Mouse (Mus musculus): ENCODE data around the gene Lrrc4c. TPM values are rescaled to one million over a fixed set of nuclear protein-coding genes. Genes with fewer than 3 reads are reported as not detected.
A peak's percentile ranks its signal among the peaks of the same experiment; 100 is the strongest.

Gene Lrrc4c
- polyA plus RNA-seq, 1 experiment = 19.9 TPM

GRCm38 (mm10) chr2:96755066-96755465, 437.1 kb downstream of the Lrrc4c start:
- Histone ChIP-seq H3K4me3 (replicated peaks; ENCODE audit: insufficient read depth, low read depth, low read length) (no peak overlapping the region), H3K4me1 (ENCODE audit: control insufficient read depth, insufficient read depth, low read length) (0 out of 2 replicates have a peak, but pooled peaks cover 2% of the 10 kb centered on the region), H3K27ac (ENCODE audit: insufficient read depth, low read length) (no peak overlapping the region), H3K27me3 (ENCODE audit: control insufficient read depth, insufficient read depth, low read length) (no peaks in the 10 kb centered on the region)
- DNase-seq = no peak
- no peak for TF ChIP-seq POLR2A (IDR thresholded peaks at IDR 0.05; ENCODE audit: borderline replicate concordance, insufficient read depth, low read length)
- no peak for TF ChIP-seq CTCF (IDR thresholded peaks at IDR 0.05; ENCODE audit: borderline replicate concordance, insufficient read depth, low read depth, low read length)

- Histone ChIP-seq H3K4me1 (ENCODE audit: control insufficient read depth, insufficient read depth, low read length) (0 out of 2 replicates have a peak, but pooled peaks cover 2% of the 10 kb centered on the region), H3K4me3 (replicated peaks; ENCODE audit: insufficient read depth, low read depth, low read length) (no peak overlapping the region), H3K27me3 (ENCODE audit: control insufficient read depth, insufficient read depth, low read length) (no peaks in the 10 kb centered on the region), H3K27ac (ENCODE audit: insufficient read depth, low read length) (no peak overlapping the region)
- DNase-seq = no peak
- TF ChIP-seq CTCF (IDR thresholded peaks at IDR 0.05; ENCODE audit: borderline replicate concordance, insufficient read depth, low read depth, low read length) (no peak), POLR2A (IDR thresholded peaks at IDR 0.05; ENCODE audit: borderline replicate concordance, insufficient read depth, low read length) (no peak)
- 21% methylated on average over 1 of the region's 1 CpGs for WGBS
These were observed 439.7 kb downstream of the Lrrc4c start for GRCm38 (mm10) chr2:96757701-96758100.

GRCm38 (mm10) chr2:96763538-96763937, 445.6 kb downstream of the Lrrc4c start:
- TF ChIP-seq POLR2A (IDR thresholded peaks at IDR 0.05; ENCODE audit: borderline replicate concordance, insufficient read depth, low read length) (no peak), CTCF (IDR thresholded peaks at IDR 0.05; ENCODE audit: borderline replicate concordance, insufficient read depth, low read depth, low read length) (no peak)
- Histone ChIP-seq H3K27ac (ENCODE audit: insufficient read depth, low read length) (no peak overlapping the region), H3K4me3 (replicated peaks; ENCODE audit: insufficient read depth, low read depth, low read length) (no peak overlapping the region), H3K27me3 (ENCODE audit: control insufficient read depth, insufficient read depth, low read length) (no peaks in the 10 kb centered on the region), H3K4me1 (ENCODE audit: control insufficient read depth, insufficient read depth, low read length) (peaks cover 4% of the 10 kb centered on the region; the same call in 1 of the 2 replicates)
- peak; percentile 65 to 85 for DNase-seq
- WGBS = 9% methylated on average over 5 of the region's 5 CpGs

GRCm38 (mm10) chr2:96775376-96775775, 457.4 kb downstream of the Lrrc4c start:
- no peak overlapping the region for H3K4me3 ChIP-seq (replicated peaks; ENCODE audit: insufficient read depth, low read depth, low read length)
- H3K27ac ChIP-seq (ENCODE audit: insufficient read depth, low read length) = no peak overlapping the region
- H3K27me3 ChIP-seq (ENCODE audit: control insufficient read depth, insufficient read depth, low read length) = no peaks in the 10 kb centered on the region
- no peaks in the 10 kb centered on the region for H3K4me1 ChIP-seq (ENCODE audit: control insufficient read depth, insufficient read depth, low read length)
- TF ChIP-seq CTCF (IDR thresholded peaks at IDR 0.05; ENCODE audit: borderline replicate concordance, insufficient read depth, low read depth, low read length) (no peak), POLR2A (IDR thresholded peaks at IDR 0.05; ENCODE audit: borderline replicate concordance, insufficient read depth, low read length) (no peak)
- DNase-seq = no peak

- peak in 1 of 2 experiments; percentile 60 for DNase-seq
- H3K4me1 ChIP-seq (ENCODE audit: control insufficient read depth, insufficient read depth, low read length) = no peaks in the 10 kb centered on the region; the same call in 1 of the 2 replicates
- 34% methylated on average over 6 of the region's 6 CpGs for WGBS
- H3K27ac ChIP-seq (ENCODE audit: insufficient read depth, low read length) = no peak overlapping the region
- no peak overlapping the region for H3K4me3 ChIP-seq (replicated peaks; ENCODE audit: insufficient read depth, low read depth, low read length)
- TF ChIP-seq CTCF (IDR thresholded peaks at IDR 0.05; ENCODE audit: borderline replicate concordance, insufficient read depth, low read depth, low read length) (no peak), POLR2A (IDR thresholded peaks at IDR 0.05; ENCODE audit: borderline replicate concordance, insufficient read depth, low read length) (no peak)
- no peaks in the 10 kb centered on the region for H3K27me3 ChIP-seq (ENCODE audit: control insufficient read depth, insufficient read depth, low read length)
These were observed 478.9 kb downstream of the Lrrc4c start for GRCm38 (mm10) chr2:96796681-96797385.

- Histone ChIP-seq H3K27ac (ENCODE audit: insufficient read depth, low read length) (no peak overlapping the region), H3K4me3 (replicated peaks; ENCODE audit: insufficient read depth, low read depth, low read length) (no peak overlapping the region), H3K27me3 (ENCODE audit: control insufficient read depth, insufficient read depth, low read length) (no peaks in the 10 kb centered on the region), H3K4me1 (ENCODE audit: control insufficient read depth, insufficient read depth, low read length) (no peaks in the 10 kb centered on the region)
- no peak for DNase-seq
- WGBS = 69% methylated on average over 5 of the region's 5 CpGs
- TF ChIP-seq POLR2A (IDR thresholded peaks at IDR 0.05; ENCODE audit: borderline replicate concordance, insufficient read depth, low read length) (no peak), CTCF (IDR thresholded peaks at IDR 0.05; ENCODE audit: borderline replicate concordance, insufficient read depth, low read depth, low read length) (no peak)
These were observed 532.9 kb downstream of the Lrrc4c start for GRCm38 (mm10) chr2:96850839-96851396.

- no peak for DNase-seq
- no peak overlapping the region for H3K4me3 ChIP-seq (replicated peaks; ENCODE audit: insufficient read depth, low read depth, low read length)
- WGBS = 92% methylated on average over 1 of the region's 1 CpGs
- TF ChIP-seq POLR2A (IDR thresholded peaks at IDR 0.05; ENCODE audit: borderline replicate concordance, insufficient read depth, low read length) (no peak), CTCF (IDR thresholded peaks at IDR 0.05; ENCODE audit: borderline replicate concordance, insufficient read depth, low read depth, low read length) (no peak)
- H3K27ac ChIP-seq (ENCODE audit: insufficient read depth, low read length) = no peak overlapping the region
- no peaks in the 10 kb centered on the region for H3K4me1 ChIP-seq (ENCODE audit: control insufficient read depth, insufficient read depth, low read length)
- no peaks in the 10 kb centered on the region for H3K27me3 ChIP-seq (ENCODE audit: control insufficient read depth, insufficient read depth, low read length)
These were observed 535.8 kb downstream of the Lrrc4c start for GRCm38 (mm10) chr2:96853797-96854196.

- DNase-seq = peak; percentile 62 to 93
- Histone ChIP-seq H3K4me3 (replicated peaks; ENCODE audit: insufficient read depth, low read depth, low read length) (no peak overlapping the region), H3K27me3 (ENCODE audit: control insufficient read depth, insufficient read depth, low read length) (no peaks in the 10 kb centered on the region), H3K4me1 (ENCODE audit: control insufficient read depth, insufficient read depth, low read length) (peaks cover 7% of the 10 kb centered on the region; the same call in 1 of the 2 replicates), H3K27ac (ENCODE audit: insufficient read depth, low read length) (no peak overlapping the region)
- WGBS = 3% methylated on average over 1 of the region's 1 CpGs
- TF ChIP-seq CTCF (IDR thresholded peaks at IDR 0.05; ENCODE audit: borderline replicate concordance, insufficient read depth, low read depth, low read length) (no peak), POLR2A (IDR thresholded peaks at IDR 0.05; ENCODE audit: borderline replicate concordance, insufficient read depth, low read length) (no peak)
These were observed 558.1 kb downstream of the Lrrc4c start for GRCm38 (mm10) chr2:96876062-96876461.

All from cerebellum, adult 2 months (tissue).